Mouse (Mus musculus): ENCODE data around the gene Ptgdr2.

GRCm38 (mm10) chr19:10952021-10952939, 15.3 kb downstream of the Ptgdr2 start:
- no peak for TF ChIP-seq CTCF (IDR thresholded peaks at IDR 0.05; ENCODE audit: insufficient read depth, low read depth, low read length)
- no peak for TF ChIP-seq POLR2A (IDR thresholded peaks at IDR 0.05; ENCODE audit: insufficient read depth, low read depth, low read length)
